Mouse (Mus musculus) urinary bladder, postnatal 10 days (tissue): ENCODE measurements around the gene Cadm4.

ENCODE experiments used
- DNase-seq: peaks from one replicate; pipeline ENCODE4 v3.0.0; 2022; ENCODE audit warnings: low spot score

The Cadm4 gene

GRCm38 (mm10) chr7:24531211-24531971 lies 49.6 kb downstream of the Cadm4 start:
- DNase-seq, result no peak

DNA sequence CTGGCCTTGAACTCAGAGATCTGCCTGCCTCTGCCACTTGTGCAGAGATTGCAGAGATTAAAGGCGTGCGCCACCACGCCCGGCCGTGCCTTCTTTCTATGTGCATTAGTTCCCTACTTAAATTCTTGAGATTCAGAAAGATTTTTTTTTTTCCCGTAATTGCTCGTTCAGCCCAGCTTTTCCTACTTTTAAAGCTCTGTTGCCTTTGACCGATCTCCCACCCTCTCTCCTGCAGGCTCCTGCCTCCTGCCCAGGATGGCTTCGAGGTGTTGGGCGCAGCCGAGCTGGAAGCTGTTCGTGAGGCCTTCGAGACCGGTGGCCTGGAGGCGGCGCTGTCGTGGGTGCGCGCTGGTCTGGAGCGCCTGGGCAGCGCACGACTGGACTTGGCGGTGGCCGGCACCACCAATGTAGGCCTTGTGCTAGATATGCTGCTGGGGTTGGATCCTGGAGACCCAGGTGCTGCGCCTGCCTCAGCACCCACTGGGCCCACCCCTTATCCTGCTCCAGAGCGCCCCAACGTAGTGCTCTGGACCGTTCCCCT lies 51.3 kb downstream of the Cadm4 start:
- no peak for DNase-seq

GRCm38 (mm10) chr7:24533806-24534205 lies 52.0 kb downstream of the Cadm4 start:
- DNase-seq, result no peak

- no peak for DNase-seq
Observed at GRCm38 (mm10) chr7:24534301-24534700, 52.5 kb downstream of the Cadm4 start.

DNA sequence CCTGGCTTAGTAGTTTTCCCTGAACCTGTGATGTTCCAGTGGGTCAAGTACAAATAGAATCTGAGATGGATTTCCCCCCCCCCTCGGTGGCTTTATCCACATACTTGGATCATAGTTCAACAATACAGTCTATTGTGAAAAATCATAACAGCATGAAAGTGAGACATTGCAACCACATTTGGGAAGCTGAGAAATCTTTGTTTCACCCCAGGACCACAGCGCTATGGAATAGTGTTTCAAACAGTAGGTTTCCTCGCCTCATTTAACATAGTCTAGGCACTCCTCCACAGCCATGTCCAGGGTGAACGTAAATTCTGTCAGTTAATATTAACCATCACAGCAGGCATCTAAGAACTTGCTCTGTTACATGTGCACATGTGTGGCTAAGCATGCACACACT lies 55.3 kb downstream of the Cadm4 start:
- no peak for DNase-seq

GRCm38 (mm10) chr7:24537591-24537990 lies 55.8 kb downstream of the Cadm4 start:
- no peak for DNase-seq

DNA sequence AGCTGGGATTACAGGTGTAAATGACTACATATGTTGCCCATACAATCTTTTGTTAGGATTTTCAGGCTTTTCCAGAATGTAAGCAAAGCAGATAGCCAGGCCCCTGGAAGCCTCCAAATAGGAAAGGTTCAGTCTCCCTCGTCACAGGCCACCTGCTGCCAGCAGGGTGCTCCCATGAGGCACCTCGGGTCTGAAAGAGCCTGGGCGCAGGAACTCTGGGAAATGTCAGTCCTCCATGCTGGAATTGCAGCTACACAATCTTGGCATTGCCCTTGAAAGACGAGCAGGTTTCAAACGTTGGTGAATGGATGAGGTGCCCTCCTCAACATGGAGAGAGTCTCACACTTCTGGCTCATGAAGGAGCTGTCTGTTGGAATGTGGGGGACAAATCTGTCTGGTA lies 56.3 kb downstream of the Cadm4 start:
- DNase-seq, result no peak

- DNase-seq, result no peak
Observed at GRCm38 (mm10) chr7:24538701-24539100, 56.9 kb downstream of the Cadm4 start.

DNA sequence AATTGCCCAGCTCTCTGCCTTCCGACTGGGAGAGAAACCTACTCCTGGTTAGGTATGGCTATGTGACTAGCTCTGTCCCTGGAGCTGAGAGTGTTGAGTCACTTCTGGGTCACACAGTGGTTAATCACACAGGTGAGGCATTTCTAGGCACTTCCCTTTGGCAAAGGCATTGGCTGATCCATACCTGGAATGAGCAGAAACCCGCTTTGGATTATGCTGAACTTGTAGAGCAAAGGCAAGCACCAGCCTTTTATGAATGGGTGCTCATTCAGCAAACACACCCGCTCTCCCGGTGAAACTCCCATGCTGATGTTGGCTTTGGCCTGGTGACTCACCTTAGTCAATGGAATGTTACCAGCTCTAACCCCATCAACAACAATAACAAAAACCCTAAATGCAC lies 57.9 kb downstream of the Cadm4 start:
- no peak for DNase-seq

GRCm38 (mm10) chr7:24544506-24544905 lies 62.7 kb downstream of the Cadm4 start:
- DNase-seq, result no peak

- DNase-seq, result no peak
Observed at GRCm38 (mm10) chr7:24546068-24546614, 64.3 kb downstream of the Cadm4 start, which contains the start of the genes Pinlyp and Xrcc1. TSS of gene Pinlyp (minus strand) at chr7:24546118. TSS of gene Xrcc1 (plus strand) at chr7:24546289.

- peak; percentile 96 for DNase-seq
Observed at GRCm38 (mm10) chr7:24546634-24547389, 65.0 kb downstream of the Cadm4 start.

- no peak for DNase-seq
Observed at GRCm38 (mm10) chr7:24547534-24548036, 65.8 kb downstream of the Cadm4 start.

DNA sequence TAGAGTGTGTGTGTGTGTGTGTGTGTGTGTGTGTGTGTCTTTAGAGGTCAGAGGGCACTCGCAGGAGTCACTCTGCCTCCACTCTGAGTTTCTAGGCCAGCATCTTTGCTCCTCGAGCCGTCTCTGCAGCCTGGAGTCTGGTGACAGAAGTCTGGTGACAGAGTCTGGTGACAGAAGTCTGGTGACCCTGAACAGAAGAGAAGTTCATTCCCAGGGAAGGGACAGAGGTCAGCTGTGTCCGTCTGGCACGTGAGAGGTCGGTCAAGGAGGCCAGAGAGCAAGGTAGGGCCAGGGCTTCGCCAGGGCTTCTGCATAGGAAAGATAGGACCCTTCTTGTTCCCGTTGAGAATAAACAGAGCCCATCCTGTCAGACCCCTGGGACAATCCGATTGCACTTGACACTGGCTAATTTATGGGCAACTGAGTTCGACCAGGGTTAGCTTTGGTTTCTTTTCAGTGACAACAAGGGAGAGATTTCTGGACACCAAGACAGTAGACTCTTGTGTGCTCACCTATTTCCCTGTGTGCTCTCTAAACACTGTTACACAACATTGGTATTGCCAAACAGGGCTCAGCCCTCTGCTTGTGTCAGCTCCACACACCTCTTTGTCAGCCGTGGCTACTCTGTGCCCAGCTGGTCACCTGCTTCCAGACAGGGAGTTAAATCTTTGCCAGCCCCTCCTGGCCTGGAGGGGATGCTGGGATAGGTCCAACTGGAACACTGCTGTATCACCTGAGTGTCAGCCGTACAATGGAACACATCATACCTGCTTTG lies 70.3 kb downstream of the Cadm4 start:
- no peak for DNase-seq
